Mouse (Mus musculus): ENCODE measurements around the gene Calb2. TPM values are rescaled to one million over a fixed set of nuclear protein-coding genes. Genes with fewer than 3 reads are reported as not detected.
A peak's percentile ranks its signal among the peaks of the same experiment; 100 is the strongest.

The Calb2 gene
- total and polyA plus RNA-seq, 3 experiments: not detected

DNA sequence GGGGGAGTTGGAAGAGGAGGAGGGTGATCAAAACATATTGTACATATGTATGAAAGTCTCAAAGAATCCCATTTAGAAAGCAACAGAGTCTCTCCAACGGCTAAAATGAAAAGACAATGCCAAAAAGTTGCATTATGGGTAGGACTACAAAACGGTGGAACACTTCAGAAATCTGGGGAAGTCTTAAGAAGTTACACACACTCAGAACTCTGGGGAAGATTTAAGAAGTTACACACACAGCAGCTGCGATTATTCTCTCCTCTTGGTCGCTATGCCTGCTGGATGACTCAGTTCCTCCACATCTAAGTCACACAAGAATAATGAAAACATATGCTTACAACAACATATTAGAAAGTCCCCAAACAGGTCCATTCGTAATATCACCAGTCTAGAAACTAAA lies 48.2 kb upstream of the Calb2 start:
- DNase-seq (ENCODE audit: extremely low read depth): no peak
- Histone ChIP-seq H3K79me2 (replicated peaks; ENCODE audit: control insufficient read depth, extremely low read depth, insufficient read depth, poor library complexity, severe bottlenecking) (peaks cover 30% of the 10 kb centered on the region), H3K4me3 (replicated peaks in 1 of 3; ENCODE audit: low read depth in 2 of 3, low read length in 2 of 3, poor library complexity in 1 of 3) (no peak overlapping the region), H3K9ac (ENCODE audit: insufficient read depth, low read depth) (no peak overlapping the region), H3K27ac (ENCODE audit: insufficient read depth, low read depth) (no peak overlapping the region), H3K4me1 (ENCODE audit: control insufficient read depth in 1 of 2, insufficient read depth in 2 of 2) (peaks cover 3 to 25% of the 10 kb centered on the region in 2 experiments), H3K9me3 (replicated peaks; ENCODE audit: low read length) (no peaks in the 10 kb centered on the region), H3K27me3 (replicated peaks) (no peaks in the 10 kb centered on the region), H3K36me3 (replicated peaks in 1 of 2; ENCODE audit: control insufficient read depth in 1 of 2, insufficient read depth in 1 of 2, low read length in 1 of 2) (peaks cover 5 to 20% of the 10 kb centered on the region in 2 experiments), H3K4me2 (ENCODE audit: insufficient read depth, low read depth, poor library complexity, severe bottlenecking) (no peak overlapping the region)
- TF ChIP-seq MAFK (IDR thresholded peaks at IDR 0.05; ENCODE audit: insufficient replicate concordance, low read length) (no peak), HCFC1 (IDR thresholded peaks at IDR 0.05; ENCODE audit: low read depth, low read length) (peak; percentile 64)
- in situ Hi-C loops (cut with MboI; ENCODE audit: low pct_ligation_motif_present, low pct_unique_long_range_greater_than_20kb, low sequenced_read_pairs) (no loop called here), dilution Hi-C loops (cut with MboI; ENCODE audit: extremely low pct_ligation_motif_present, extremely low pct_unique_long_range_greater_than_20kb, low sequenced_read_pairs) (no loop called here)

DNA sequence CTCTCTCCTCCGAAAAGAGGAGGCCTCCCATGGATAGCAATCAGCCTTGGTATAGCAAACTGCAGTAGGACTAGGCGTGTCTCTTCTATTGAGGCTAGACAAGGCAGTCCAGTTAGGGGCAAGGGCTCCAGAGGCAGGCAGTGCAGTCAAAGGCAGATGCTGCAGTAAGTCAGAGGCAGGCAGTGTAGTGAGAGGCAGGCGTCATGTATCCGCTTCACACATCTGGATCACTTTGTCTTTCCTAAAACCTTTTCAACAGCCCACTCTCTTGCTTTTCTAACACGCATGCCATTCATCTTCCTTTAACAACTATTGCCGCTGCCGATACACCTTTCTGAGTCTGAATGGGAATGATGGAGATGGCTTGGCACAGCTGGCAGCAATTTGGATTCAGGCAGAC lies 47.4 kb upstream of the Calb2 start, which contains the start of gene Cmtr2:
Gene Cmtr2, plus strand, starts transcription at position 301 of the 400 bp plus-strand sequence.
- Histone ChIP-seq H3K79me2 (replicated peaks; ENCODE audit: control insufficient read depth, extremely low read depth, insufficient read depth, poor library complexity, severe bottlenecking) (peaks cover 24% of the 10 kb centered on the region), H3K9me3 (replicated peaks; ENCODE audit: low read length) (no peaks in the 10 kb centered on the region), H3K36me3 (replicated peaks in 1 of 2; ENCODE audit: control insufficient read depth in 1 of 2, insufficient read depth in 1 of 2, low read length in 1 of 2) (peaks cover 0 to 11% of the 10 kb centered on the region in 2 experiments), H3K27me3 (replicated peaks) (no peaks in the 10 kb centered on the region), H3K4me2 (ENCODE audit: insufficient read depth, low read depth, poor library complexity, severe bottlenecking) (no peak within 1 kb of the TSS), H3K9ac (ENCODE audit: insufficient read depth, low read depth) (no peak within 1 kb of the TSS), H3K4me1 (ENCODE audit: control insufficient read depth in 1 of 2, insufficient read depth in 2 of 2) (peaks cover 3 to 25% of the 10 kb centered on the region in 2 experiments), H3K27ac (ENCODE audit: insufficient read depth, low read depth) (no peak within 1 kb of the TSS), H3K4me3 (replicated peaks in 1 of 3; ENCODE audit: low read depth in 2 of 3, low read length in 2 of 3, poor library complexity in 1 of 3) (no peak within 1 kb of the TSS)
- dilution Hi-C loops (cut with MboI; ENCODE audit: extremely low pct_ligation_motif_present, extremely low pct_unique_long_range_greater_than_20kb, low sequenced_read_pairs) (no loop called here), in situ Hi-C loops (cut with MboI; ENCODE audit: low pct_ligation_motif_present, low pct_unique_long_range_greater_than_20kb, low sequenced_read_pairs) (no loop called here)
- DNase-seq (ENCODE audit: extremely low read depth): no peak
- no peak for TF ChIP-seq JUND (conservative IDR thresholded peaks at IDR 0.05; ENCODE audit: low read depth, low read length)
- TF ChIP-seq CTCF (conservative IDR thresholded peaks at IDR 0.05 in 1 of 2, IDR thresholded peaks at IDR 0.05 in 1 of 2; ENCODE audit: low read depth in 2 of 2, low read length in 2 of 2): no peak
- no peak for TF ChIP-seq ZC3H11A (IDR thresholded peaks at IDR 0.05; ENCODE audit: low read depth, low read length)
- no peak for TF ChIP-seq BHLHE40 (IDR thresholded peaks at IDR 0.05; ENCODE audit: low read depth, low read length)
- no peak for TF ChIP-seq ZKSCAN1 (IDR thresholded peaks at IDR 0.05; ENCODE audit: borderline replicate concordance, low read depth, low read length)

DNA sequence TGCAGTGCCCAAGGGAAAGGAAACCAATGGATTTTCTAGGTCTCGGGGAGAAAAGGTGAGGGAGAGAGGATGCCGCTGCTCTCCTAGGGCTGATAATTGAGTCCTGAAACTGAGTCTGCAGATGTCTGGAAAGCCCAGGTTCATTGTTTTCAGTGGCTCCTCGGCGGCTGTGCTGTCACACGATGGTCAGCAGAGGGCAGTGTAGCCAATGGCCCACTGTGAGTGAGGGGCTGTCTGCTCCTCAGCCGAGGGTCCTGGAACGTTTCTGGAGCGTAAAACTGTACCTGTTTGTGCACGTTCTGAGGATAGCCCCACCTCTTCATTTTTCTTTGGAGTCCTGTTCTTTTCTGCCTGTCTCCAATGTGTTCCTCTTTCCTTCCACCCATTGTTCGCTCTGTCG lies 33.8 kb upstream of the Calb2 start:
- DNase-seq (ENCODE audit: extremely low read depth): no peak
- no peaks in the 10 kb centered on the region for H3K36me3 ChIP-seq (replicated peaks in 1 of 2; ENCODE audit: control insufficient read depth in 1 of 2, insufficient read depth in 1 of 2, low read length in 1 of 2)
- dilution Hi-C loops (cut with MboI; ENCODE audit: extremely low pct_ligation_motif_present, extremely low pct_unique_long_range_greater_than_20kb, low sequenced_read_pairs) (no loop called here), in situ Hi-C loops (cut with MboI; ENCODE audit: low pct_ligation_motif_present, low pct_unique_long_range_greater_than_20kb, low sequenced_read_pairs) (no loop called here)
- no peak overlapping the region for H3K4me3 ChIP-seq (replicated peaks in 1 of 3; ENCODE audit: low read depth in 2 of 3, low read length in 2 of 3, poor library complexity in 1 of 3)
- H3K9ac ChIP-seq (ENCODE audit: insufficient read depth, low read depth): no peak overlapping the region
- H3K79me2 ChIP-seq (replicated peaks; ENCODE audit: control insufficient read depth, extremely low read depth, insufficient read depth, poor library complexity, severe bottlenecking): no peaks in the 10 kb centered on the region
- H3K9me3 ChIP-seq (replicated peaks; ENCODE audit: low read length): no peaks in the 10 kb centered on the region
- no peak overlapping the region for H3K27ac ChIP-seq (ENCODE audit: insufficient read depth, low read depth)
- no peak overlapping the region for H3K4me2 ChIP-seq (ENCODE audit: insufficient read depth, low read depth, poor library complexity, severe bottlenecking)
- H3K27me3 ChIP-seq (replicated peaks): peaks cover 4% of the 10 kb centered on the region
- no peaks in the 10 kb centered on the region for H3K4me1 ChIP-seq (ENCODE audit: control insufficient read depth in 1 of 2, insufficient read depth in 2 of 2)
- TF ChIP-seq MAFK (IDR thresholded peaks at IDR 0.05; ENCODE audit: insufficient replicate concordance, low read length) (no peak), GABPA (IDR thresholded peaks at IDR 0.05; ENCODE audit: insufficient replicate concordance, low read depth, low read length) (no peak), HCFC1 (IDR thresholded peaks at IDR 0.05; ENCODE audit: low read depth, low read length) (no peak), ZMIZ1 (IDR thresholded peaks at IDR 0.05; ENCODE audit: low read depth, low read length) (no peak), CHD1 (IDR thresholded peaks at IDR 0.05; ENCODE audit: low read depth, low read length) (no peak), JUN (IDR thresholded peaks at IDR 0.05; ENCODE audit: insufficient read depth, low read depth, low read length) (no peak), SMC3 (IDR thresholded peaks at IDR 0.05; ENCODE audit: low read depth, low read length) (peak; percentile 86), ZNF384 (IDR thresholded peaks at IDR 0.05; ENCODE audit: low read depth, low read length) (no peak), CTCF (conservative IDR thresholded peaks at IDR 0.05 in 1 of 2, IDR thresholded peaks at IDR 0.05 in 1 of 2; ENCODE audit: low read depth in 2 of 2, low read length in 2 of 2) (peak; percentile 74), SIN3A (IDR thresholded peaks at IDR 0.05; ENCODE audit: low read length) (no peak), E2F4 (IDR thresholded peaks at IDR 0.05; ENCODE audit: insufficient replicate concordance, low read depth, low read length) (no peak), TBP (conservative IDR thresholded peaks at IDR 0.05; ENCODE audit: low read depth, low read length) (no peak), MAZ (IDR thresholded peaks at IDR 0.05; ENCODE audit: low read depth, low read length) (no peak), KAT2A (IDR thresholded peaks at IDR 0.05; ENCODE audit: insufficient replicate concordance, low read length) (no peak), MYC (IDR thresholded peaks at IDR 0.05; ENCODE audit: low read depth, low read length) (no peak), ETS1 (conservative IDR thresholded peaks at IDR 0.05; ENCODE audit: low read depth, low read length) (no peak), EP300 (IDR thresholded peaks at IDR 0.05; ENCODE audit: low read length) (no peak), MAX (IDR thresholded peaks at IDR 0.05; ENCODE audit: low read length) (no peak), POLR2AphosphoS2 (IDR thresholded peaks at IDR 0.05; ENCODE audit: low read depth, low read length) (no peak), RAD21 (IDR thresholded peaks at IDR 0.05; ENCODE audit: low read depth, low read length) (peak; percentile 50), NRF1 (IDR thresholded peaks at IDR 0.05; ENCODE audit: low read depth, low read length) (no peak), JUND (conservative IDR thresholded peaks at IDR 0.05; ENCODE audit: low read depth, low read length) (no peak)

Measured in CH12.LX (cell line).